Mouse (Mus musculus) neural tube, embryonic 11.5 days (tissue): Measurements from ENCODE around the gene Sf3a1. TPM values are rescaled to one million over a fixed set of nuclear protein-coding genes. Genes with fewer than 3 reads are reported as not detected.
"Not testable (repeated sequence)": the region's sequence is repeated elsewhere in the genome, so short reads cannot be mapped to it uniquely, and the experiment has no call there.

Source experiments
- ATAC-seq: fragments of 200-750 bp; cut with Nextera tagmentation; 2 replicates; pipeline ENCODE4 v1.8.0; 2017; ENCODE audit warnings: moderate number of reproducible peaks, mild to moderate bottlenecking, moderate TSS enrichment, moderate library complexity; ENCODE audit not compliant: insufficient read depth, low FRiP score, low TSS enrichment
- DNase-seq: peaks from one replicate; pipeline ENCODE4 v3.0.0-alpha.2; 2015; ENCODE audit warnings: low spot score
- H3K27ac ChIP-seq: fragments of 300-500 bp; sonication (generic); 2 replicates; pipeline ENCODE4 v1.5.1; 2014; ENCODE audit warnings: low read depth, mild to moderate bottlenecking, low read length
- H3K27me3 ChIP-seq: fragments of 300-500 bp; sonication (generic); 2 replicates; pipeline ENCODE4 v1.6.1; 2014; ENCODE audit warnings: mild to moderate bottlenecking, low read length, mixed read lengths; ENCODE audit not compliant: control insufficient read depth, insufficient read depth
- H3K36me3 ChIP-seq: fragments of 300-500 bp; sonication (generic); 2 replicates; pipeline ENCODE4 v1.6.1; 2014; ENCODE audit warnings: mild to moderate bottlenecking, low read length, moderate library complexity, mixed read lengths; ENCODE audit not compliant: control insufficient read depth, insufficient read depth
- H3K4me1 ChIP-seq: fragments of 300-500 bp; sonication (generic); 2 replicates; pipeline ENCODE4 v1.6.1; 2014; ENCODE audit warnings: low read length, mixed read lengths; ENCODE audit not compliant: control insufficient read depth, insufficient read depth
- H3K4me2 ChIP-seq: fragments of 300-500 bp; sonication (generic); 2 replicates; pipeline ENCODE4 v1.6.1; 2014; ENCODE audit warnings: low read depth, mild to moderate bottlenecking, moderate library complexity
- H3K4me3 ChIP-seq: fragments of 300-500 bp; sonication (generic); 2 replicates; pipeline ENCODE4 v1.5.1; 2014; ENCODE audit warnings: low read depth, low read length
- H3K9ac ChIP-seq: fragments of 300-500 bp; sonication (generic); 2 replicates; pipeline ENCODE4 v1.6.1; 2014; ENCODE audit warnings: mild to moderate bottlenecking, low read length
- H3K9me3 ChIP-seq: fragments of 300-500 bp; sonication (generic); 2 replicates; pipeline ENCODE4 v1.6.1; 2016; ENCODE audit warnings: low read length; ENCODE audit not compliant: control insufficient read depth
- WGBS: fragments of 180-500 bp; shearing (Covaris S2); extraction: QIAGEN DNeasy Blood & Tissue Kit; methylation state at CpG from one replicate; pipeline ENCODE4 v1.1.7; 2014; 5-methylcytosine and 5-hydroxymethylcytosine counted together
- polyA plus RNA-seq: library from polyadenylated mRNA; unstranded; fragments of >200 nt; fragmentation: Nextera tagmentation; extraction: Ambion mirVana; gene quantifications from 2 replicates; pipeline ENCODE4 v1.2.1, GENCODE M21; 2014

Gene Sf3a1
- polyA plus RNA-seq: 88.4 and 91.1 TPM in 2 replicates

DNA sequence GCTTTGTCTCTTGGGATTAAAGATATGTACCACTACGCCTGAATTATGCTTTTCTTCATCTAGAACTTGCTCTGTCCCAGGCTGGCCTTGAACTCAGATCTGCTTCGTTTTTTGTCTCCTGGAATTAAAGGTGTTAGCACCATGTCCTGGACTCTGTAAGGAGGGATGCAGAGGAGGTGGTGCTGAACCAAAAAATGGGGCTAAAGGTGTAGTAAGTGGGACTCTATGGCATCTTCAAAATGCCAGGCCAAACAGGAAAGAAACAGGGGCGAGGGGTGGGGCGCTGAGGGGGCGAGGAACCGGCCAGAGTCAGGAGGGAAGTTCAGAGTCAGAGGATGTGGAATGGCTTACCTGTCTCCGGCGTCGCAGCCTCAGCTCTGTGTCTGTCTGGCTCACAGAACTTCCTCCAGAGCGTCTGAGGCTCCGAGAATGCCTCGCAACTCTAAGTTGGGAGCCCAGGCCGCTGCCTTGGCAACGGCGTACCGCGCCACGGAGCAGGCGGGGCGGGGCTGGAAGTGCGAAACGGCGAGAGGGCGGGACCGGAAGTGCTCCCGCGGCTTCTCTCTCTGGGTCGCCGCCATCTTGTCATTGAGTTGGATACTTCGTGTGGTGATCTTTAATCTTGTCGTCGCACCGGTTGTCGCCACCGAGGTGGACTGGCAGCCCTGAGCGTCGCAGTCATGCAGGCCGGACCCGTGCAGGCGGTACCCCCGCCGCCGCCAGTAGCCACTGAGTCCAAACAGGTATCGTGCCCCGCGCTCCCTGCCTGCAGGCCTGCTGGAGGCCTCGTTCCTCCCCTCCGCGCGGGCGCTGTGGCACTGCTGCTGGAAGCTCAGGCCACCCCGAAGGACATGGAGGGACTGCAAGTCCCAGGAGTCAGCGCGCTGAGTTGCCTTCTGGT, at the start of gene Sf3a1, which contains the start of gene Ccdc157:
Sf3a1 (plus strand) TSS at position 543 of the 901 bp plus-strand sequence.
Ccdc157 (minus strand) TSS at position 486 of the 901 bp plus-strand sequence.
- no peaks in the 10 kb centered on the region for H3K9me3 ChIP-seq
- 1% methylated on average over 45 of the region's 54 CpGs for WGBS
- H3K27me3 ChIP-seq: no peaks in the 10 kb centered on the region
- peak; percentile 96 for ATAC-seq
- H3K27ac ChIP-seq: peak within 1 kb of the TSS; percentile 77; the same call in 1 of the 2 replicates
- peak; percentile 94 for DNase-seq
- H3K4me2 ChIP-seq: peak within 1 kb of the TSS; percentile 79
- H3K4me1 ChIP-seq: peaks cover 12% of the 10 kb centered on the region
- H3K9ac ChIP-seq: peak within 1 kb of the TSS; percentile 88
- H3K36me3 ChIP-seq: peaks cover 7% of the 10 kb centered on the region
- H3K4me3 ChIP-seq: peak within 1 kb of the TSS; percentile 49

DNA sequence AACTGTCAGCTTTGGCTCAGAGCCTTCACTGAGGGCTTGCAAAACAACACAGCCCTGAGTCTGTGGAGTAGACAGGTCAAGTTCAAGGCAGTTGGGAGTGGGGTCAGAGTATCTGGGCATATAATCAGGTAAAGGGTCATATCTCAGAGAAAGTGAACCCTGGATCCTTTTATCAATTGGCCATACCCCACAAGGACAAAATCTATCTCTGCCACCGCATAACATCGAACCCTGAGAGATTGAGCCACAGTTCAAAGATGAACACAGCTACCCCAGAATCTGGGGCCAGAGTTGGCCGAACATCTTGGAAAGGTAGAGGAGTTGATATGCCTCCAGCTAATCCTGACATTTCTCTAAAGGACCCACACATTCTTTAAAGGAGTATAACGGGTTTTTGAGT, 48.1 kb upstream of the Sf3a1 start:
- Histone ChIP-seq H3K36me3 (no peaks in the 10 kb centered on the region), H3K27ac (no peak overlapping the region), H3K4me1 (no peaks in the 10 kb centered on the region), H3K4me3 (no peak overlapping the region), H3K4me2 (no peak overlapping the region), H3K27me3 (no peaks in the 10 kb centered on the region), H3K9ac (no peak overlapping the region), H3K9me3 (no peaks in the 10 kb centered on the region)
- DNase-seq: no peak
- no peak for ATAC-seq
- 92% methylated on average over 4 of the region's 4 CpGs for WGBS

DNA sequence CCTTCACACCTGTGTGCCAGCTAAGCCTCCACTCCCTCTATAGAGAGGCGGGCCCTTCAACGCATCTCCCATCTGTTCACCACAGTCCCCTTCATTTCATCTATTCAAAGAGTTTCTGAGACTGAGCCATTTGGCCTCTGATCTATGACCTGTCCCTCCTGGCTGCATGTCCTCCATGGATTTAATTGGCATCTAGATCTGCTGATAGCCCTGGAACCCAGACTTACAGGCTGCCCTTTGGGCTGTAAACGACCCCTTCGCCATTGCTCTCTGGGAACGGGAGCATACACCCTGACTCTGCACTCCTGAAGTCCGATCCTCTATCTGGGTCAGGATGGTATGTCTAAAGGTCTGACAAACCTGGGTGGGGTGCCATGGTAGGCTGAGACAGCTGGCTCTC, 47.3 kb upstream of the Sf3a1 start:
- H3K9me3 ChIP-seq: no peaks in the 10 kb centered on the region
- no peak overlapping the region for H3K9ac ChIP-seq
- no peak for ATAC-seq
- no peaks in the 10 kb centered on the region; the same call in 1 of the 2 replicates for H3K27me3 ChIP-seq
- WGBS: 79% methylated on average over 6 of the region's 6 CpGs
- H3K4me1 ChIP-seq: no peaks in the 10 kb centered on the region; the same call in 1 of the 2 replicates
- no peaks in the 10 kb centered on the region for H3K36me3 ChIP-seq
- no peak overlapping the region for H3K4me3 ChIP-seq
- no peak for DNase-seq
- no peak overlapping the region for H3K4me2 ChIP-seq
- H3K27ac ChIP-seq: no peak overlapping the region

DNA sequence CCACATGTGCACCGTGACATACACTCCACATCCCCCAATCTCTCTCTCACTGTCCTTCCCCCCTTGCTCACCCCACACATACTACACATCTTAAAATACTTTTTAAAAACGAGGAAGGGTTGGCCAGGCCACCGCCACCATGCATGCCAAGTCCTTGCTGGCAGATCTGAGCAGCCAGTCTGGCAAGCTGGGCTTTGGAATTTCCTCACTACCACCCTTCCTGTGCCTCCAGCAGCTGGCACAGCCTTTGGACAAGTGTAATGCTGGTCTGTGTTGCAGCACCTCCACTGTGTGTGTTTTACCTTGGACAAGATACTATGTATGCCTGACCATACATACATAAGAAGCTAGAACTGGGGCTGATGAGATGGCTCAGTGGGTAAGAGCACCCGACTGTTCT, 46.7 kb upstream of the Sf3a1 start:
- no peak overlapping the region for H3K4me2 ChIP-seq
- 80% methylated on average over 4 of the region's 4 CpGs for WGBS
- H3K9me3 ChIP-seq: no peaks in the 10 kb centered on the region
- ATAC-seq: no peak
- no peak for DNase-seq
- H3K4me3 ChIP-seq: no peak overlapping the region
- H3K4me1 ChIP-seq: no peaks in the 10 kb centered on the region; the same call in 1 of the 2 replicates
- no peaks in the 10 kb centered on the region; the same call in 1 of the 2 replicates for H3K27me3 ChIP-seq
- no peak overlapping the region for H3K27ac ChIP-seq
- H3K9ac ChIP-seq: no peak overlapping the region
- H3K36me3 ChIP-seq: no peaks in the 10 kb centered on the region

DNA sequence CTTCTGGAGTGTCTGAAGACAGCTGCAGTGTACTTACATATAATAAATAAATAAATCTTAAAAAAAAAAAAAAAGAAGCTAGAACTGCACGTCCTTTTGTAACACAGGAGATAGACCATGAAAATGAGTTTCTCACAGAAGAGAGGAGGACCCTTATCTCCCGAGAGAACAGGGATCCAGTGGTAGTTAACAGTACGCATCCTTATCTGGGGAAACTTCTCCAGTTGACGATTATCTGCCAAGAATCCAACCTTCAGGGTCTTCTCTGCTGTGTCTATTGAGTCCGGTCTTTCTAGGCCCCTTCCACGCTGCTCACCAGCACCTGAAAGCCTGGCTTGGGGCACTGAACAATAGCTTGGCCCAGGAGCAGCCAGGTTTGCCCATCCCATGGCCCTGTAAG, 46.2 kb upstream of the Sf3a1 start:
- Histone ChIP-seq H3K9ac (no peak overlapping the region), H3K27ac (no peak overlapping the region), H3K27me3 (no peaks in the 10 kb centered on the region; the same call in 1 of the 2 replicates), H3K9me3 (no peaks in the 10 kb centered on the region), H3K4me3 (no peak overlapping the region), H3K4me2 (no peak overlapping the region), H3K4me1 (no peaks in the 10 kb centered on the region; the same call in 1 of the 2 replicates), H3K36me3 (no peaks in the 10 kb centered on the region)
- no peak for ATAC-seq
- no peak for DNase-seq
- WGBS: 84% methylated on average over 6 of the region's 6 CpGs

DNA sequence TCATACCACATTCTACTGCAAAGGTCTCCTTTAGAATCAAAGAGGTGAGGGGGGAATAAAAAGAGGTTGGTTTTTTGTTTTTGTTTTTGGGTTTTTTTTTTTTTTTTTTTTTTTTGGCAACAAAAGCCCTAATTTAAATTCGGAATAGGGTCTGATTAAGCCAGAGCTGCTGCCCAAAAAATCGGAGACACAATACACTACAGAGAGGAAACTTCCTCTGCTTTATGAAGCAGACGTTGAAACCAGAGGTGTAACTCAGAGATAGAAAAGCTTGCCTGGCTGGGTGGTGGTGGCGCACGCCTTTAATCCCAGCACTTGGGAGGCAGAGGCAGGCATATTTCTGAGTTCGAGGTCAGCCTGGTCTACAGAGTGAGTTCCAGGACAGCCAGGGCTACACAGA, 45.6 kb upstream of the Sf3a1 start:
- H3K4me1 ChIP-seq, H3K36me3 ChIP-seq, ATAC-seq, DNase-seq, H3K4me2 ChIP-seq, H3K27ac ChIP-seq, H3K9ac ChIP-seq, H3K27me3 ChIP-seq, H3K9me3 ChIP-seq, H3K4me3 ChIP-seq: not testable (repeated sequence)
- 85% methylated on average over 6 of the region's 6 CpGs for WGBS

DNA sequence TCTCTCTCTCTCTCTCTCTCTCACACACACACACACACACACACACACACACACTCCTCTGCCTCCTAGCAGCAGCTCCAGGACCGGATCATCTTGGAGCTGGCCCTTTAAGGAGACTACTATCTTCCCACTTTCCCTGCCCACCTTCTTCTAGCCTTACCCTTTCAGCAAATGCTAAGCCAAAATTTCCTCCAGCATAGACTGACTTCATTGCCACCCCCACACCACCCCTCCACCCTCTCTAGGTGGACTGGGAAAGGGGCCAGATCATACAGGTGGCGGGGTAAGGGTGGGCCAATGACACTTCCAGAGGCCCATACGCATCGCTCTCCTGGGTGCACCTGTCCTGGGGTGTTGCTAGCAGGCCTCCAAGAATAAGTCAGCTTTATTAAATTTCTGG, 44.7 kb upstream of the Sf3a1 start:
- WGBS: 93% methylated on average over 4 of the region's 4 CpGs
- Histone ChIP-seq H3K4me2 (no peak overlapping the region), H3K9ac (no peak overlapping the region), H3K4me3 (no peak overlapping the region), H3K9me3 (no peaks in the 10 kb centered on the region), H3K27me3 (no peaks in the 10 kb centered on the region; the same call in 1 of the 2 replicates), H3K4me1 (no peaks in the 10 kb centered on the region; the same call in 1 of the 2 replicates), H3K27ac (no peak overlapping the region), H3K36me3 (no peaks in the 10 kb centered on the region)
- no peak for DNase-seq
- no peak for ATAC-seq

DNA sequence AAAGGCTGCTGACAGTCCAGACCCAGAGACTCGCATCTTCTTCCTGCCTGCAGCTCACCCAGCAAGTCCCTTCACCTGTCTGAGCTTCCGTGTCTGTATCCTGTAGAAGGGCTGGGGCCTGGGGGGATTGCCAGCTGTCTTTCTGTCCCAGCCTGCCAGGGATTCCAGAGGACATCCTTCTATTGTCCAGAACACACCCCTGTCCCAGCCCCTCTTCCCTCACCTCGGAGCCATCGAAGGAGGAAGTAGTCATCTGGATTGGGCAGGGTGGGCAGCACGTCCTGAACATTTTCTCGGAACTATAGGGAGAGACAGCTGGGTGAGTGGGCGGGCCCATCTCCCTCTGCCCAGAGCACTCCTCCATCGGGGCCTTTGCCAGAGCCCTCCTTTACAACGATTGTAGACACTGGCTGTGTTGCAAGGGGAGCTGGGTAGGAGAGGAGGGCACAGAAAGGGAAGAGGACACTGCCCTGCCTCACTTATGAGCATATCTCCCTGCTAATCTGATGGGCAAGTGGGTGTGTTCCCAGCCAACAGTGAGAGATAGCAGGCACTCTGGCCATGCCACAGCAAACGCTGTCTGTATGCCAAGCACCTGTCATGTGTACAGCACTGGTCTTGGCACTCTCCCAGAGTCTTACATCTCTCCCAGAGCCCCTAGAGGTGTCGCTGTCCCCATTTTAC, 43.5 kb upstream of the Sf3a1 start:
- 58% methylated on average over 11 of the region's 11 CpGs for WGBS
- Histone ChIP-seq H3K9ac (no peak overlapping the region), H3K4me3 (no peak overlapping the region), H3K4me1 (no peaks in the 10 kb centered on the region; the same call in 1 of the 2 replicates), H3K36me3 (no peaks in the 10 kb centered on the region), H3K27ac (no peak overlapping the region), H3K9me3 (no peaks in the 10 kb centered on the region), H3K27me3 (no peaks in the 10 kb centered on the region; the same call in 1 of the 2 replicates), H3K4me2 (no peak overlapping the region)
- DNase-seq (no peak), ATAC-seq (no peak)
